Mouse (Mus musculus): Measurements from ENCODE around the gene Adgrg7. TPM values are rescaled to one million over a fixed set of nuclear protein-coding genes. Genes with fewer than 3 reads are reported as not detected.

Adgrg7 gene
- polyA plus RNA-seq, 1 experiment from 2014 or later, result not detected

- ATAC-seq (replicated peaks; ENCODE audit: low FRiP score), result no peak
- Histone ChIP-seq H3K4me2 (no peak overlapping the region), H3K9me3 (replicated peaks) (no peaks in the 10 kb centered on the region), H3K4me1 (no peaks in the 10 kb centered on the region), H3K27ac (no peak overlapping the region), H3K36me3 (peaks cover 75% of the 10 kb centered on the region), H3K9ac (no peak overlapping the region), H3K4me3 (replicated peaks) (no peak overlapping the region), H3K27me3 (no peaks in the 10 kb centered on the region)
- WGBS, result 82% methylated on average over 2 of the region's 2 CpGs
These were observed 99.2 kb downstream of the Adgrg7 start for GRCm38 (mm10) chr16:56696448-56696847.

DNA sequence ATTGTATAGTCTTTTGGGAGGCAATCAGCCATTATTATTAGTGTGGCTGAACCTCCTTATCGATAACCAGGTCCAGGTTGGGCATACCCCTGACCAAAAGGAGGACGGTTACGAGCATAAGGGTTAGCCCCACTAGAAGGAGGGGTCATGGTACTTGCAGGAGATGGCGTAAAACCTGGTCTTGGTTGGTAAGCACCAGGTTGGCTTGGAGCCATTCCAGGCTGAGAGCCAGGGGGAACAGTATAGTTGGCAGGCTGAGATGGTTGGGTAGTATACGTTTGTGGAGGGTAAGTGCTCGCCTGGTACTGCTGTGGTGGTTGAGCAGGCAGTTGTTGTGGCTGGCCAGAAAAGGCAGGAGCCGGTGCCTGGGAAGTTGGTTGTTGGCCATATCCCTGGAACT is 104.9 kb downstream of the Adgrg7 start:
- no peaks in the 10 kb centered on the region for H3K4me1 ChIP-seq
- no peak overlapping the region for H3K27ac ChIP-seq
- H3K9ac ChIP-seq, result no peak overlapping the region
- no peak for ATAC-seq (replicated peaks; ENCODE audit: low FRiP score)
- no peak overlapping the region for H3K4me3 ChIP-seq (replicated peaks)
- 91% methylated on average over 7 of the region's 7 CpGs for WGBS
- no peaks in the 10 kb centered on the region for H3K27me3 ChIP-seq
- H3K9me3 ChIP-seq (replicated peaks), result no peaks in the 10 kb centered on the region
- no peak overlapping the region for H3K4me2 ChIP-seq
- H3K36me3 ChIP-seq, result peaks cover 71% of the 10 kb centered on the region

DNA sequence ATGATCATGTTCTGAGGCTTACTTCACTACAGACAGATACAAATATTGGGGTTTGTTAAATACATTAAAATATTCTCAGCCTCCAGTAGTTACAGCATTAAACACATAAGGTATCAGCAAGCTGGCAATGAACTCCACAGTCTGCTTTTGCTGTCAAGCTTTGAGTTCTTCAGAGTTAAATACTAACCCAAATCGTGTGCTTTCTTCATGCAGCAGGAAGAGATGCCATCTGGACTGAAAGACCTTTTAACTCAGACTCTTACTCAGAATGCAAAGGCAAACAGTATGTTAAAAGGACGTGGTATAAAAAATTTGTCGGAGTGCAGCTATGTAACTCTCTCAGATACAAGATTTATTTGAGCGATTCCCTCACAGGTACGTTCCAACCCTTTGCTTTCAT is 108.9 kb downstream of the Adgrg7 start:
- 93% methylated on average over 5 of the region's 5 CpGs for WGBS
- peaks cover 59% of the 10 kb centered on the region for H3K36me3 ChIP-seq
- no peak for ATAC-seq (replicated peaks; ENCODE audit: low FRiP score)
- H3K9me3 ChIP-seq (replicated peaks), result no peaks in the 10 kb centered on the region
- H3K4me2 ChIP-seq, result no peak overlapping the region
- H3K4me1 ChIP-seq, result no peaks in the 10 kb centered on the region
- no peak overlapping the region for H3K4me3 ChIP-seq (replicated peaks)
- no peak overlapping the region for H3K27ac ChIP-seq
- H3K9ac ChIP-seq, result no peak overlapping the region
- H3K27me3 ChIP-seq, result no peaks in the 10 kb centered on the region

DNA sequence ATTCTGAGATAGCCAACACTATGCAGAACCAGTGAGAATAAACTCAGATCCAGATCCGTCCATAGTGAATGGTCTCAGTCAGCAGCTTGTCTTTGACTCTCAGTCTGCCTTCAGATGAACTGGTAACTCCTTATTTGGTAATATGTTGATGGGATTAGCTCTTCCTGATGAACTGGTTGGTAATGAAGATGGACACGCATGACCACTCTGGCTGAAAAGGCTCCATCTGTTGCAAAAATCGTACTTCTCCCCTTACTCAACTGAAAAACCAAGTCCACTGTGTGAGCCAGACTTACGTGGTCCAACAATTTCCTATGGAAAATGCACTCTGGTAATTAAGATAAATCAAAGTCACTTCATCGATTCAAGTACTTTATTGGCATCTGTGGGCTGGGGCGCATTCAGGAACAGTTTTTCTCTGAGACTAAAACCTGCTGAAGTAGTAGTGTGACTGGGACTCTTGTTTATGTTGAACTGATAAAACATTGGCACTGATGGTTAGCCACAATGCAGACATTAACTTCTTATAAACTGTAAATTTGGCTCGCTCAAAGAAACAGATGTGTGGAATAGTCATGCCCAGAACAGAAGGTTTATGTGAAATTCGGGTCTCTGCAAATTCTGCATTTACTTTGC is 114.5 kb downstream of the Adgrg7 start:
- 0 out of 2 replicates have a peak, but pooled peaks have one; percentile 9 for ATAC-seq (replicated peaks; ENCODE audit: low FRiP score)

GRCm38 (mm10) chr16:56677146-56677545 is 118.5 kb downstream of the Adgrg7 start:
- Histone ChIP-seq H3K36me3 (no peaks in the 10 kb centered on the region), H3K9me3 (replicated peaks) (no peaks in the 10 kb centered on the region), H3K4me2 (no peak overlapping the region), H3K27ac (no peak overlapping the region), H3K4me1 (no peaks in the 10 kb centered on the region), H3K9ac (no peak overlapping the region), H3K4me3 (replicated peaks) (no peak overlapping the region), H3K27me3 (no peaks in the 10 kb centered on the region)
- ATAC-seq (replicated peaks; ENCODE audit: low FRiP score), result no peak; the same call in 1 of the 2 replicates
- 83% methylated on average over 4 of the region's 4 CpGs for WGBS

More for the DNA sequence above, 114.5 kb downstream of the Adgrg7 start:
- no peak overlapping the region for H3K27ac ChIP-seq
- H3K4me1 ChIP-seq, result no peaks in the 10 kb centered on the region
- H3K9me3 ChIP-seq (replicated peaks), result no peaks in the 10 kb centered on the region
- H3K4me3 ChIP-seq (replicated peaks), result no peak overlapping the region
- WGBS, result 81% methylated on average over 8 of the region's 8 CpGs
- H3K9ac ChIP-seq, result no peak overlapping the region
- no peaks in the 10 kb centered on the region for H3K27me3 ChIP-seq
- peaks cover 20% of the 10 kb centered on the region for H3K36me3 ChIP-seq
- no peak overlapping the region for H3K4me2 ChIP-seq

Other genes starting within 250 kb of the Adgrg7 start
- 147 and 148 TPM in 2 replicates for gene Tfg, start 78.4 kb downstream of the Adgrg7 start, polyA plus RNA-seq (2015; fragmentation: Nextera tagmentation; extraction: Ambion mirVana)
- 25.6 and 35.8 TPM in 2 replicates for gene Tmem45a, start 90.3 kb upstream of the Adgrg7 start, polyA plus RNA-seq (2015; fragmentation: Nextera tagmentation; extraction: Ambion mirVana)
- gene Lnp1, start 132.2 kb upstream of the Adgrg7 start, polyA plus RNA-seq (2015; fragmentation: Nextera tagmentation; extraction: Ambion mirVana), result not detected in 2 replicates